Mouse (Mus musculus): ENCODE results near the gene Amy2a1. TPM values are rescaled to one million over a fixed set of nuclear protein-coding genes. Genes with fewer than 3 reads are reported as not detected.

Amy2a1 gene
- not detected for polyA plus RNA-seq (2014; fragmentation: Illumina TruSeq; extraction: RNeasy Lipid Tissue Mini Kit (QIAGEN cat#74804); ENCODE audit: low read depth, low replicate concordance)

DNA sequence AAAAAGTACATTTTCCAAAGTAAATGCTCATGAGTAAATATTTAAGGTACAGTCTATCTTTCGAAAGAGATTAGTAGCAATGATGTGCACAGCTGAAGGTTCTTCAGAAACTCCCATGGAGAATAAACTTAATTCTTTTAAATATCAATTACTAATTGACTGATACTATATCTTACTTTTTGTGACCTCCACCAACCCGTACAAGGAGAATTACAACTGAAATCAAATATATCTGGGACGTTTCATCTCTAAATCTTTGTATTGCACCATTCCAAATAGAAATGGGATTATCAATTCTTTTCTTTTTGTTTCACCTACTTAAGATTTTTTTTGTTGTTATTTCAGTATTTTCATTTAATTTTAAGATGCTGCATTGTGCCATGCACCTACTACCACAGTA lies at the start of gene Amy2a1:
Gene Amy2a1 (minus strand): TSS at position 101 of the 400 bp plus-strand sequence.

Other genes starting within 250 kb of the Amy2a1 start
- gene Amy2a4, start 241.0 kb downstream of the Amy2a1 start, polyA plus RNA-seq (2014; fragmentation: Illumina TruSeq; extraction: RNeasy Lipid Tissue Mini Kit (QIAGEN cat#74804); ENCODE audit: low read depth, low replicate concordance): 0.21 TPM
- gene Amy2a3, start 208.4 kb downstream of the Amy2a1 start, polyA plus RNA-seq (2014; fragmentation: Illumina TruSeq; extraction: RNeasy Lipid Tissue Mini Kit (QIAGEN cat#74804); ENCODE audit: low read depth, low replicate concordance): 0.21 TPM
- gene Amy2a2, start 175.8 kb downstream of the Amy2a1 start, polyA plus RNA-seq (2014; fragmentation: Illumina TruSeq; extraction: RNeasy Lipid Tissue Mini Kit (QIAGEN cat#74804); ENCODE audit: low read depth, low replicate concordance): 0.21 TPM
- gene Amy1, start 74.3 kb upstream of the Amy2a1 start, polyA plus RNA-seq (2014; fragmentation: Illumina TruSeq; extraction: RNeasy Lipid Tissue Mini Kit (QIAGEN cat#74804); ENCODE audit: low read depth, low replicate concordance): 20.0 TPM
- 18.1 TPM for gene Rnpc3, start 97.7 kb upstream of the Amy2a1 start, polyA plus RNA-seq (2014; fragmentation: Illumina TruSeq; extraction: RNeasy Lipid Tissue Mini Kit (QIAGEN cat#74804); ENCODE audit: low read depth, low replicate concordance)

All from heart, adult 10 weeks (tissue).